Mouse (Mus musculus) C2C12 (cell line): ENCODE measurements around the gene Il1rap. TPM values are rescaled to one million over a fixed set of nuclear protein-coding genes. Genes with fewer than 3 reads are reported as not detected.

Source experiments
- H3K27me3 ChIP-seq: one replicate; pipeline ENCODE4 v1.6.1; 2011; ENCODE audit not compliant: control insufficient read depth, insufficient read depth, insufficient read length
- H3K36me3 ChIP-seq: one replicate; pipeline ENCODE4 v1.6.1; 2011; ENCODE audit not compliant: control insufficient read depth, insufficient read depth
- H3K4me3 ChIP-seq: one replicate; pipeline ENCODE4 v1.5.1; 2011; ENCODE audit warnings: mild to moderate bottlenecking, control low read depth; ENCODE audit not compliant: poor library complexity, insufficient read depth, severe bottlenecking
- H3K79me2 ChIP-seq: one replicate; pipeline ENCODE4 v1.6.1; 2011; ENCODE audit not compliant: control insufficient read depth, insufficient read depth
- H3K79me3 ChIP-seq: one replicate; pipeline ENCODE4 v1.6.1; 2011; ENCODE audit warnings: low read depth, control low read depth
- H3ac ChIP-seq: one replicate; pipeline ENCODE3; 2011; ENCODE audit warnings: low read depth; ENCODE audit not compliant: control insufficient read depth, insufficient read length
- CEBPB ChIP-seq: IDR thresholded peaks from one replicate; pipeline ENCODE4 v1.6.1; 2011; ENCODE audit warnings: low read depth, mild to moderate bottlenecking, control low read depth, moderate library complexity
- CTCF ChIP-seq: IDR thresholded peaks from one replicate; pipeline ENCODE4 v1.5.1; 2011; ENCODE audit not compliant: control insufficient read depth, insufficient read depth, insufficient read length
- FOSL1 ChIP-seq: IDR thresholded peaks from one replicate; pipeline ENCODE4 v1.8.0; 2011; ENCODE audit warnings: mild to moderate bottlenecking, low read length; ENCODE audit not compliant: poor library complexity, insufficient read depth, severe bottlenecking
- MAX ChIP-seq: IDR thresholded peaks from one replicate; pipeline ENCODE4 v1.6.1; 2011; ENCODE audit warnings: mild to moderate bottlenecking, control low read depth
- MYOD1 ChIP-seq: IDR thresholded peaks from one replicate; pipeline ENCODE4 v1.6.1; 2011; ENCODE audit warnings: low read depth; ENCODE audit not compliant: control insufficient read depth, insufficient read length
- MYOG ChIP-seq: IDR thresholded peaks from one replicate; pipeline ENCODE4 v1.6.1; 2011; ENCODE audit not compliant: control insufficient read depth, insufficient read length; ENCODE audit errors: extremely low read depth
- USF1 ChIP-seq: IDR thresholded peaks from one replicate; pipeline ENCODE4 v1.6.1; 2011; ENCODE audit warnings: low read depth, mild to moderate bottlenecking, control low read depth, moderate library complexity
- polyA plus RNA-seq: library from polyadenylated mRNA; unstranded; fragments of >200 nt; fragmentation: generic; extraction: Trizol; gene quantifications from one replicate; pipeline ENCODE4 v1.2.1, GENCODE M21; 2012; ENCODE audit warnings: missing spikeins

Gene Il1rap
- polyA plus RNA-seq, 1 experiment: 1.5 TPM

- TF ChIP-seq FOSL1 (no peak), MAX (no peak), MYOG (no peak), MYOD1 (no peak), CEBPB (no peak), CTCF (no peak), USF1 (no peak)
- no peaks in the 10 kb centered on the region for H3K36me3 ChIP-seq
These were observed 81.4 kb downstream of the Il1rap start for GRCm38 (mm10) chr16:26662722-26663436.

GRCm38 (mm10) chr16:26666401-26666800 lies 84.9 kb downstream of the Il1rap start:
- Histone ChIP-seq H3K79me3 (no peaks in the 10 kb centered on the region), H3ac (no peak overlapping the region), H3K79me2 (no peaks in the 10 kb centered on the region), H3K4me3 (no peak overlapping the region), H3K27me3 (no peaks in the 10 kb centered on the region), H3K36me3 (no peaks in the 10 kb centered on the region)
- TF ChIP-seq MYOG (no peak), MAX (no peak), FOSL1 (no peak), CEBPB (no peak), CTCF (no peak)

More at GRCm38 (mm10) chr16:26662722-26663436, 81.4 kb downstream of the Il1rap start:
- H3K27me3 ChIP-seq: no peaks in the 10 kb centered on the region
- H3ac ChIP-seq: no peak overlapping the region
- no peak overlapping the region for H3K4me3 ChIP-seq
- no peaks in the 10 kb centered on the region for H3K79me2 ChIP-seq
- no peaks in the 10 kb centered on the region for H3K79me3 ChIP-seq

GRCm38 (mm10) chr16:26669081-26669480 lies 87.6 kb downstream of the Il1rap start:
- Histone ChIP-seq H3K79me3 (no peaks in the 10 kb centered on the region), H3K27me3 (no peaks in the 10 kb centered on the region), H3K4me3 (no peak overlapping the region), H3K79me2 (no peaks in the 10 kb centered on the region), H3K36me3 (no peaks in the 10 kb centered on the region), H3ac (no peak overlapping the region)
- TF ChIP-seq MYOD1: no peak
- TF ChIP-seq CEBPB: no peak
- TF ChIP-seq MAX: no peak
- TF ChIP-seq FOSL1: no peak
- TF ChIP-seq CTCF: no peak
- no peak for TF ChIP-seq MYOG
- no peak for TF ChIP-seq USF1

GRCm38 (mm10) chr16:26680381-26680780 lies 98.9 kb downstream of the Il1rap start:
- no peaks in the 10 kb centered on the region for H3K79me3 ChIP-seq
- TF ChIP-seq MAX: no peak
- TF ChIP-seq MYOD1: no peak
- no peak for TF ChIP-seq FOSL1
- no peak for TF ChIP-seq USF1
- TF ChIP-seq CTCF: no peak
- TF ChIP-seq CEBPB: no peak
- TF ChIP-seq MYOG: no peak

GRCm38 (mm10) chr16:26689771-26690170 lies 108.3 kb downstream of the Il1rap start:
- Histone ChIP-seq H3K79me2 (no peaks in the 10 kb centered on the region), H3K4me3 (no peak overlapping the region), H3K27me3 (no peaks in the 10 kb centered on the region), H3K36me3 (no peaks in the 10 kb centered on the region), H3ac (no peak overlapping the region), H3K79me3 (no peaks in the 10 kb centered on the region)
- no peak for TF ChIP-seq CTCF
- TF ChIP-seq MYOD1: no peak
- TF ChIP-seq MAX: no peak
- no peak for TF ChIP-seq USF1
- no peak for TF ChIP-seq FOSL1
- no peak for TF ChIP-seq CEBPB
- no peak for TF ChIP-seq MYOG

More at GRCm38 (mm10) chr16:26680381-26680780, 98.9 kb downstream of the Il1rap start:
- Histone ChIP-seq H3K27me3 (no peaks in the 10 kb centered on the region), H3ac (no peak overlapping the region), H3K4me3 (no peak overlapping the region), H3K79me2 (no peaks in the 10 kb centered on the region), H3K36me3 (no peaks in the 10 kb centered on the region)
